Mouse (Mus musculus) stomach, postnatal 0 days (tissue): ENCODE measurements around the gene Adcy2. TPM values are rescaled to one million over a fixed set of nuclear protein-coding genes. Genes with fewer than 3 reads are reported as not detected.

Source experiments
- ATAC-seq: fragments of 200-750 bp; cut with Nextera tagmentation; 2 replicates; pipeline ENCODE4 v1.8.0; 2017; ENCODE audit not compliant: low FRiP score, low TSS enrichment
- DNase-seq: peaks from one replicate; pipeline ENCODE4 v3.0.0-alpha.2; 2016; ENCODE audit warnings: low spot score
- H3K27ac ChIP-seq: fragments of 300-500 bp; sonication (generic); replicated peaks from 2 replicates; pipeline ENCODE4 v1.5.1; 2014; ENCODE audit warnings: mild to moderate bottlenecking, control low read depth
- H3K27me3 ChIP-seq: fragments of 300-500 bp; sonication (generic); 2 replicates; pipeline ENCODE4 v1.6.1; 2014; ENCODE audit warnings: low read length; ENCODE audit not compliant: control insufficient read depth, insufficient read depth
- H3K36me3 ChIP-seq: fragments of 300-500 bp; sonication (generic); 2 replicates; pipeline ENCODE4 v1.6.1; 2014; ENCODE audit warnings: low read length, mixed read lengths; ENCODE audit not compliant: control insufficient read depth, insufficient read depth
- H3K4me1 ChIP-seq: fragments of 300-500 bp; sonication (generic); replicated peaks from 2 replicates; pipeline ENCODE4 v1.6.1; 2014; ENCODE audit warnings: antibody characterized with exemption; ENCODE audit not compliant: control insufficient read depth, insufficient read depth
- H3K4me2 ChIP-seq: fragments of 300-500 bp; sonication (generic); replicated peaks from 2 replicates; pipeline ENCODE4 v1.6.1; 2014; ENCODE audit warnings: low read depth, mild to moderate bottlenecking, control low read depth, moderate library complexity
- H3K4me3 ChIP-seq: fragments of 300-500 bp; sonication (generic); 2 replicates; pipeline ENCODE4 v1.5.1; 2014; ENCODE audit warnings: low read depth, low read length, control low read depth
- H3K9ac ChIP-seq: fragments of 300-500 bp; sonication (generic); 2 replicates; pipeline ENCODE4 v1.6.1; 2014; ENCODE audit warnings: mild to moderate bottlenecking, low read length, control low read depth, mixed read lengths
- H3K9me3 ChIP-seq: fragments of 300-500 bp; sonication (generic); 2 replicates; pipeline ENCODE4 v1.6.1; 2016; ENCODE audit warnings: low read length; ENCODE audit not compliant: control insufficient read depth
- CTCF ChIP-seq: IDR thresholded peaks from 2 replicates; pipeline ENCODE4 v1.5.1; 2016; ENCODE audit warnings: antibody characterized with exemption, low read depth, mild to moderate bottlenecking, moderate library complexity
- EP300 ChIP-seq: optimal IDR thresholded peaks from 2 replicates; pipeline ENCODE3; 2016; ENCODE audit warnings: antibody characterized with exemption
- WGBS: fragments of 180-500 bp; shearing (Covaris S2); extraction: QIAGEN DNeasy Blood & Tissue Kit; methylation state at CpG from one replicate; pipeline ENCODE4 v1.1.7; 2014; 5-methylcytosine and 5-hydroxymethylcytosine counted together
- polyA plus RNA-seq: library from polyadenylated mRNA; unstranded; fragments of >200 nt; fragmentation: Nextera tagmentation; extraction: Ambion mirVana; gene quantifications from 2 replicates; pipeline ENCODE4 v1.2.1, GENCODE M21; 2015

Adcy2 gene
- polyA plus RNA-seq, 1 experiment from 2014 or later = 3.7 TPM

- no peak overlapping the region for H3K27ac ChIP-seq
- H3K4me1 ChIP-seq = no peaks in the 10 kb centered on the region
- ATAC-seq (no peak), DNase-seq (no peak)
- no peak overlapping the region for H3K4me2 ChIP-seq
- 70% methylated on average over 4 of the region's 4 CpGs for WGBS
- no peak overlapping the region for H3K9ac ChIP-seq
- no peaks in the 10 kb centered on the region for H3K36me3 ChIP-seq
- TF ChIP-seq CTCF (no peak), EP300 (no peak)
- H3K9me3 ChIP-seq = no peaks in the 10 kb centered on the region
- no peaks in the 10 kb centered on the region for H3K27me3 ChIP-seq
- H3K4me3 ChIP-seq = no peak overlapping the region
These were observed 183.4 kb downstream of the Adcy2 start for GRCm38 (mm10) chr13:68815704-68816477.

- 89% methylated on average over 3 of the region's 3 CpGs for whole genome bisulfite sequencing
- Histone ChIP-seq H3K36me3 (no peaks in the 10 kb centered on the region), H3K27ac (no peak overlapping the region), H3K27me3 (no peaks in the 10 kb centered on the region), H3K4me3 (no peak overlapping the region), H3K9ac (no peak overlapping the region), H3K9me3 (no peaks in the 10 kb centered on the region), H3K4me2 (no peak overlapping the region), H3K4me1 (no peaks in the 10 kb centered on the region)
- TF ChIP-seq EP300 (no peak), CTCF (no peak)
- no peak for ATAC-seq
- no peak for DNase-seq
These were observed 188.2 kb downstream of the Adcy2 start for GRCm38 (mm10) chr13:68811185-68811584.

GRCm38 (mm10) chr13:68799777-68800176, 199.6 kb downstream of the Adcy2 start:
- Histone ChIP-seq H3K27me3 (no peaks in the 10 kb centered on the region), H3K4me3 (no peak overlapping the region), H3K4me1 (no peaks in the 10 kb centered on the region), H3K9me3 (no peaks in the 10 kb centered on the region), H3K9ac (no peak overlapping the region), H3K36me3 (no peaks in the 10 kb centered on the region), H3K4me2 (no peak overlapping the region), H3K27ac (no peak overlapping the region)
- no peak for ATAC-seq
- 63% methylated on average over 6 of the region's 6 CpGs for WGBS
- TF ChIP-seq EP300 (no peak), CTCF (peak; percentile 63)
- DNase-seq = peak; percentile 23

GRCm38 (mm10) chr13:68793286-68793685, 206.1 kb downstream of the Adcy2 start:
- TF ChIP-seq CTCF (no peak), EP300 (no peak)
- H3K9me3 ChIP-seq = no peaks in the 10 kb centered on the region
- no peak overlapping the region for H3K4me3 ChIP-seq
- H3K27ac ChIP-seq = no peak overlapping the region
- no peaks in the 10 kb centered on the region for H3K27me3 ChIP-seq
- no peak overlapping the region for H3K4me2 ChIP-seq
- H3K36me3 ChIP-seq = no peaks in the 10 kb centered on the region
- H3K9ac ChIP-seq = no peak overlapping the region
- no peaks in the 10 kb centered on the region for H3K4me1 ChIP-seq
- ATAC-seq (no peak), DNase-seq (no peak)

GRCm38 (mm10) chr13:68787286-68788061, 211.9 kb downstream of the Adcy2 start:
- H3K4me3 ChIP-seq = no peak overlapping the region
- DNase-seq = no peak
- TF ChIP-seq CTCF = no peak
- no peaks in the 10 kb centered on the region for H3K4me1 ChIP-seq
- H3K27ac ChIP-seq = no peak overlapping the region
- no peaks in the 10 kb centered on the region for H3K36me3 ChIP-seq
- H3K27me3 ChIP-seq = no peaks in the 10 kb centered on the region
- H3K9ac ChIP-seq = no peak overlapping the region
- 79% methylated on average over 8 of the region's 8 CpGs for WGBS
- no peak overlapping the region for H3K4me2 ChIP-seq
- H3K9me3 ChIP-seq = no peaks in the 10 kb centered on the region
- no peak for ATAC-seq

GRCm38 (mm10) chr13:68783096-68783495, 216.2 kb downstream of the Adcy2 start:
- H3K4me3 ChIP-seq = no peak overlapping the region
- no peaks in the 10 kb centered on the region for H3K9me3 ChIP-seq
- no peaks in the 10 kb centered on the region for H3K36me3 ChIP-seq
- no peaks in the 10 kb centered on the region for H3K4me1 ChIP-seq
- 67% methylated on average over 1 of the region's 1 CpGs for WGBS
- no peak for TF ChIP-seq CTCF
- no peak for TF ChIP-seq EP300
- DNase-seq (no peak), ATAC-seq (no peak)
- H3K27ac ChIP-seq = no peak overlapping the region
- H3K27me3 ChIP-seq = no peaks in the 10 kb centered on the region
- H3K9ac ChIP-seq = no peak overlapping the region
- no peak overlapping the region for H3K4me2 ChIP-seq
